ENCODE assay signal across 10 mouse cellular contexts in genomic region chr10:116828099-116828498, GRCm38 (mm10).
DNase-seq lines count a peak whose midpoint lies in the region; ATAC-seq lines count a peak whose summit lies in the region.
"Had no signal": no experiment of that assay in that cellular context is flagged by ENCODE, and none has a peak within 500 bp of the region (broad histone marks: within the 10 kb centered on the region; RNA-seq: fewer than 3 reads in every experiment).

No protein-coding gene starts in this region.

- no peak; the same call in 1 of the 2 replicates for ATAC-seq in heart, embryonic 15.5 days (replicated peaks; ENCODE audit: insufficient number of reproducible peaks, insufficient read depth, low FRiP score, low read depth)
- ATAC-seq in limb, embryonic 12.5 days (ENCODE audit: insufficient number of reproducible peaks, insufficient read depth, low FRiP score, low TSS enrichment, low read depth): peak; percentile 53
- no peak for ATAC-seq in cerebellum, adult (ENCODE audit: insufficient number of reproducible peaks, low FRiP score, low TSS enrichment)
- ATAC-seq in inflammation-experienced regulatory T-cells, adult 6 months: no peak

- DNase-seq in thymus, postnatal 0 days (ENCODE audit: low spot score): peak; percentile 26
- no peak for DNase-seq in thymus, postnatal 25 days
- DNase-seq in adrenal gland, postnatal 36 days: no peak
- DNase-seq in right cerebral cortex, postnatal 14 days: no peak
- DNase-seq: kidney, postnatal 36 days had no signal

- no peaks in the 10 kb centered on the region for H3K27me3 ChIP-seq in heart, embryonic 15.5 days
- no peaks in the 10 kb centered on the region for H3K27me3 ChIP-seq in limb, embryonic 12.5 days

- H3K9ac ChIP-seq in heart, embryonic 15.5 days: no peak overlapping the region
- no peak overlapping the region for H3K9ac ChIP-seq in limb, embryonic 12.5 days (replicated peaks)
- H3K9ac ChIP-seq: liver, embryonic 14.5 days had no signal

- H3K36me3 ChIP-seq in heart, embryonic 15.5 days: no peaks in the 10 kb centered on the region
- no peaks in the 10 kb centered on the region for H3K36me3 ChIP-seq in limb, embryonic 12.5 days

- 54% methylated on average over 4 of the region's 4 CpGs for WGBS in heart, embryonic 15.5 days
- 25% methylated on average over 4 of the region's 4 CpGs for WGBS in limb, embryonic 12.5 days

- H3K27ac ChIP-seq in heart, embryonic 15.5 days: peak overlapping the region; percentile 55
- H3K27ac ChIP-seq in limb, embryonic 12.5 days: peak overlapping the region; percentile 41; the same call in 1 of the 2 replicates
- H3K27ac ChIP-seq: liver, embryonic 14.5 days had no signal

- 0 out of 2 replicates have a peak, but pooled peaks cover 3% of the 10 kb centered on the region for H3K4me1 ChIP-seq in heart, embryonic 15.5 days (replicated peaks)
- H3K4me1 ChIP-seq in limb, embryonic 12.5 days (replicated peaks): peaks cover 16% of the 10 kb centered on the region

- no peak overlapping the region for H3K4me2 ChIP-seq in heart, embryonic 15.5 days
- no peak overlapping the region for H3K4me2 ChIP-seq in limb, embryonic 12.5 days

- H3K9me3 ChIP-seq in heart, embryonic 15.5 days (replicated peaks): no peaks in the 10 kb centered on the region
- H3K9me3 ChIP-seq in limb, embryonic 12.5 days: no peaks in the 10 kb centered on the region

- no peak overlapping the region for H3K4me3 ChIP-seq in heart, embryonic 15.5 days
- H3K4me3 ChIP-seq in limb, embryonic 12.5 days (replicated peaks): no peak overlapping the region
